Mouse (Mus musculus) G1E (cell line): ENCODE data around the gene Gm10277.

ENCODE experiments used
- CTCF ChIP-seq: IDR thresholded peaks from 2 replicates; pipeline ENCODE4 v1.5.1; 2012; ENCODE audit warnings: low read depth, low read length, inconsistent platforms, mixed read lengths
- GATA1 ChIP-seq: IDR thresholded peaks from 2 replicates; pipeline ENCODE4 v1.6.1; 2012; ENCODE audit warnings: borderline replicate concordance, low read length, inconsistent platforms, mixed read lengths
- POLR2AphosphoS5 ChIP-seq: IDR thresholded peaks from 2 replicates; pipeline ENCODE4 v1.6.1; 2012; ENCODE audit warnings: low read depth, low read length, inconsistent platforms; ENCODE audit not compliant: insufficient replicate concordance
- TAL1 ChIP-seq: conservative IDR thresholded peaks from 2 replicates; pipeline ENCODE4 v1.6.1; 2012; ENCODE audit warnings: low read depth, low read length, inconsistent platforms, mixed read lengths

- no peak for TF ChIP-seq TAL1
- no peak for TF ChIP-seq CTCF
- TF ChIP-seq GATA1 = no peak
- no peak for TF ChIP-seq POLR2AphosphoS5
These were observed 13.5 kb upstream of the Gm10277 start for GRCm38 (mm10) chr11:77800869-77801701.
